Mouse (Mus musculus) midbrain, embryonic 10.5 days (tissue): ENCODE results near the gene Gm20479. TPM values are rescaled to one million over a fixed set of nuclear protein-coding genes. Genes with fewer than 3 reads are reported as not detected.

ENCODE experiments used
- DNase-seq: peaks from one replicate; pipeline ENCODE4 v3.0.0-alpha.2; 2017; ENCODE audit warnings: low spot score
- H3K27ac ChIP-seq: fragments of 300-500 bp; sonication (generic); replicated peaks from 2 replicates; pipeline ENCODE4 v1.5.1; 2016; ENCODE audit warnings: mild to moderate bottlenecking
- H3K27me3 ChIP-seq: fragments of 300-500 bp; sonication (generic); 2 replicates; pipeline ENCODE4 v1.6.1; 2016; ENCODE audit warnings: low read depth, mild to moderate bottlenecking; ENCODE audit not compliant: poor library complexity, severe bottlenecking
- H3K36me3 ChIP-seq: fragments of 300-500 bp; sonication (generic); 2 replicates; pipeline ENCODE4 v1.6.1; 2016; ENCODE audit warnings: mild to moderate bottlenecking, moderate library complexity
- H3K4me1 ChIP-seq: fragments of 300-500 bp; sonication (generic); 2 replicates; pipeline ENCODE4 v1.6.1; 2016
- H3K4me3 ChIP-seq: fragments of 300-500 bp; sonication (generic); 2 replicates; pipeline ENCODE4 v1.5.1; 2016; ENCODE audit warnings: mild to moderate bottlenecking, moderate library complexity
- H3K9me3 ChIP-seq: fragments of 300-500 bp; sonication (generic); replicated peaks from 2 replicates; pipeline ENCODE4 v1.6.1; 2016; ENCODE audit warnings: mild to moderate bottlenecking
- WGBS: fragments of 180-500 bp; shearing (Covaris S2); methylation state at CpG from one replicate; pipeline ENCODE4 v1.1.7; 2016; 5-methylcytosine and 5-hydroxymethylcytosine counted together
- polyA plus RNA-seq: library from polyadenylated mRNA; unstranded; fragments of >200 nt; fragmentation: Nextera tagmentation; extraction: Ambion mirVana; gene quantifications from 2 replicates; pipeline ENCODE4 v1.2.1, GENCODE M21; 2016

The Gm20479 gene
- polyA plus RNA-seq, 1 experiment from 2014 or later: 0.48 TPM

DNA sequence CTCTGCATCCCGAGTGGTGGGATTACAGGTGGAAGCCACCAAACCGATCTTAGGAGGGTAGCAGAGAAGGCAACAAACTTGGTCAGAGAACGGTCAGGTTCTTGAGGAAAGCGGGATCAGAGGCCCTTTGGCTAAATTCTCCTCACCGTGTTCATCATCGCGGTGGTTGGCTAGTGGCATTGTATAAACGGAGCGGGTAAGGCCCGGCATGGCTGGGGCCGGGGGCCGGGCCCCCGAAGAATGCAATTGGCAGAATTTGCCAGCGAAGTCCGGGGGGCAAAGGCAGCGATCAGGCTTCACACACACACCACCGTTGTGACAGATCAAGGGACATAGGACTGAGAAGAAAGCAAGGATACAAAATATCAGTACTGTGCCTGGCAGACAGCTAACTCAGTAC lies 27.2 kb downstream of the Gm20479 start:
- WGBS: 24% methylated on average over 17 of the region's 17 CpGs

DNA sequence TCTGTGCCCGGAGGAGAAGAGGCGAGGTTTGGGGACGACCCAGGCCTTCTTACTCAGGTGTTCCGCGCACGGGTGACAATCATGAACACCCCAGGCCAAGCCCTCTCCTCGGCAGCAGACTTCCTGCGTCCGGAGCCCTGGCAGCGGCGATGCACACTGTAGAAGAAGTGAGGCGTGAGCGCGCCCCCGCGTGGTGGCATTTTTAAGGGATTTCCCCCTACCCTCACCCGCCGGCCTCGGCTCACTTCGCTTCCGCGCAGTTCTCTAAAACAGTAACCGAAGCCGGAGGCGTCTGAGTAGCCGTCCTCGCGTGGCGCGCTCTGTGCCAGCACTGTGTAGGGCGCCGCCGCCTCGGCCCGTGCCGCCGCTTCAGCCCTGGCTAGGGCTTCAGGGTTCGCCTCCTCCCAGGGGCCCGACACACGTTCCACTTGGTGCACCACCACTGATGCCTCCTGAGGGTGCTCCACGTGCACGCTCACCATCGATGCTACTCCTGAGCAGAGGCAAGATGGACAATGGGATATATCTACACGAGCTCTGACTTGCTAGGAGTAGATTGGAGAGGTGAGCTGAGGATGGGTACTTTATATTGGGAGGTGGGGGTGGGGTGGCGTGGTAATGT lies 27.8 kb downstream of the Gm20479 start:
- WGBS: 4% methylated on average over 45 of the region's 45 CpGs
- Histone ChIP-seq H3K9me3 (no peaks in the 10 kb centered on the region), H3K36me3 (no peaks in the 10 kb centered on the region), H3K27ac (no peak overlapping the region), H3K4me1 (peaks cover 72% of the 10 kb centered on the region), H3K4me3 (peak overlapping the region; percentile 45), H3K27me3 (peaks cover 100% of the 10 kb centered on the region)
- DNase-seq: peak; percentile 83

More for the DNA sequence above, 27.2 kb downstream of the Gm20479 start:
- H3K36me3 ChIP-seq: no peaks in the 10 kb centered on the region
- H3K4me1 ChIP-seq: peaks cover 75% of the 10 kb centered on the region
- H3K27me3 ChIP-seq: peaks cover 100% of the 10 kb centered on the region
- no peak overlapping the region for H3K27ac ChIP-seq
- H3K4me3 ChIP-seq: peak overlapping the region; percentile 45
- DNase-seq: no peak
- no peaks in the 10 kb centered on the region for H3K9me3 ChIP-seq

- DNase-seq: no peak
- Histone ChIP-seq H3K4me3 (no peak overlapping the region), H3K4me1 (peaks cover 64% of the 10 kb centered on the region), H3K27me3 (peaks cover 100% of the 10 kb centered on the region), H3K9me3 (no peaks in the 10 kb centered on the region), H3K27ac (no peak overlapping the region), H3K36me3 (no peaks in the 10 kb centered on the region)
- WGBS: 37% methylated on average over 16 of the region's 16 CpGs
Measured at GRCm38 (mm10) chr7:27328648-27329047, 28.6 kb downstream of the Gm20479 start.

DNA sequence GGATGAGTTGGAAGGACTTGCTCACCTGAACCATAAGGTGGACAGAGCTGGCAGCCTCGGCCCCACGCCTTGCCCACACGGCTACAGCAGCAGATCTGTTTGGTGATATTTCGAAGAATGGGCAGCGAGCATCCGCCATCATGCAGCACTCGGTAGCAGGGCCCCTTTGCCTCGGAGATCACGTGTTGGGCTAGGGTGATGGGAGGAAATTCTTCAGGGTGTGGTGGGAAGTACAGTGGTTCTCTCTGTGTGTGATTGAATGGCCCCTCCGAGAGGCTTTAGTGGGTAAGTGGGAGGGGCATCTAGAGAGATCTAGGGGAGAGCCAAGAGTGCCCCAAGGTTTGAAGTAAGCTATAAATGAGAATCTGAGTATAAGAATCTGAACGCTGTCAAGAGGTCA lies 29.1 kb downstream of the Gm20479 start:
- peaks cover 59% of the 10 kb centered on the region for H3K4me1 ChIP-seq
- 86% methylated on average over 11 of the region's 11 CpGs for WGBS
- H3K27me3 ChIP-seq: peaks cover 100% of the 10 kb centered on the region
- no peak for DNase-seq
- H3K4me3 ChIP-seq: no peak overlapping the region
- no peaks in the 10 kb centered on the region for H3K36me3 ChIP-seq
- no peak overlapping the region for H3K27ac ChIP-seq
- no peaks in the 10 kb centered on the region for H3K9me3 ChIP-seq

DNA sequence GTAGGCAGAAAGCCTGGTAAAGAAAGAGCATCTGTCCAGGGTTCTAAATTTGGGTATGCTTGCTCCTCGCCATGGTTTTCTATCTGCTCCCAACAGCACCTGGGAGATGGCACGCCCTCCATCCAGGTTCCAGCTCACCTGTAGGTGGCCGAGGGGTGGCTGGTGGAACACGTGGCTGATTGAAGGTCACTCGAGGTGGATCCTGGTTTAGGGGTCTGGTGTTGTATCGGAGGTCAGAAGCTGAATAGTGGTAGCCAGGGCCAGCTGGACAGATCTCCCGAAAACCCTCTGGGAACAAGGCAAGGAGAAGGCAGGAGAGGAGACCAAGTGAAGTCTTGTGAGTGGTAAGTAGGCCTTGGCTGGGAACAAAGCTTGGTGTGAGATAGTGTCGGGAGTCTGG lies 29.7 kb downstream of the Gm20479 start:
- WGBS: 90% methylated on average over 8 of the region's 8 CpGs
- DNase-seq: no peak
- Histone ChIP-seq H3K27me3 (peaks cover 100% of the 10 kb centered on the region), H3K4me3 (no peak overlapping the region), H3K27ac (no peak overlapping the region), H3K4me1 (peaks cover 55% of the 10 kb centered on the region), H3K9me3 (no peaks in the 10 kb centered on the region), H3K36me3 (no peaks in the 10 kb centered on the region)

GRCm38 (mm10) chr7:27326101-27326880 lies 30.9 kb downstream of the Gm20479 start:
- peak overlapping the region; percentile 30 for H3K27ac ChIP-seq
- H3K27me3 ChIP-seq: peaks cover 100% of the 10 kb centered on the region
- peak overlapping the region; percentile 49 for H3K4me3 ChIP-seq
- H3K36me3 ChIP-seq: no peaks in the 10 kb centered on the region
- 28% methylated on average over 34 of the region's 34 CpGs for WGBS
- no peak for DNase-seq
- H3K9me3 ChIP-seq: no peaks in the 10 kb centered on the region
- peaks cover 53% of the 10 kb centered on the region for H3K4me1 ChIP-seq

DNA sequence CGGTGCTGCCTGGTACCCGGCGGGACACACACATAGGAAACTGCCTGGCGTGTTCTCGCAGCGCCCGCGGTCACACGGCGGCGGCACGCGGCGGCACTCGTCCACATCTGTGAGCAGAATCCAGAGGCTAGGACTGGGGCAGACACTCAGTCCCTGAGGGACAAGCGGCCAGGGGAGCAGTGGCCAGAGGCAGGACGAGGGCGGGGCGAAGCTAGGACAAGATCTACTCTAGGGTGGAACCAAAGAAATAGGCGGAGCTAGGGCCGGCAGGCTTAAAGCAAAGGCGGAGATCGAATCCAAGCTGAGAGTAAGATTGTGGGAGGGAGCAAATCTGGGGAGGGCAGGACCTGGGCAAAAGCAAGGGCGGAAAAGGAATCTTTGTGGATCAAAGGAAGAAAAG lies 31.5 kb downstream of the Gm20479 start:
- no peaks in the 10 kb centered on the region for H3K36me3 ChIP-seq
- under 1% methylated on average over 24 of the region's 24 CpGs for WGBS
- peaks cover 47% of the 10 kb centered on the region for H3K4me1 ChIP-seq
- H3K9me3 ChIP-seq: no peaks in the 10 kb centered on the region
- peaks cover 98% of the 10 kb centered on the region for H3K27me3 ChIP-seq
- DNase-seq: peak; percentile 66
- H3K27ac ChIP-seq: peak overlapping the region; percentile 59
- H3K4me3 ChIP-seq: peak overlapping the region; percentile 49

- Histone ChIP-seq H3K27me3 (peaks cover 90% of the 10 kb centered on the region), H3K4me1 (peaks cover 40% of the 10 kb centered on the region), H3K27ac (no peak overlapping the region), H3K9me3 (no peaks in the 10 kb centered on the region), H3K4me3 (peak overlapping the region; percentile 49), H3K36me3 (no peaks in the 10 kb centered on the region)
- DNase-seq: no peak
- WGBS: 51% methylated on average over 18 of the region's 20 CpGs
Measured at GRCm38 (mm10) chr7:27324928-27325327, 32.3 kb downstream of the Gm20479 start.

DNA sequence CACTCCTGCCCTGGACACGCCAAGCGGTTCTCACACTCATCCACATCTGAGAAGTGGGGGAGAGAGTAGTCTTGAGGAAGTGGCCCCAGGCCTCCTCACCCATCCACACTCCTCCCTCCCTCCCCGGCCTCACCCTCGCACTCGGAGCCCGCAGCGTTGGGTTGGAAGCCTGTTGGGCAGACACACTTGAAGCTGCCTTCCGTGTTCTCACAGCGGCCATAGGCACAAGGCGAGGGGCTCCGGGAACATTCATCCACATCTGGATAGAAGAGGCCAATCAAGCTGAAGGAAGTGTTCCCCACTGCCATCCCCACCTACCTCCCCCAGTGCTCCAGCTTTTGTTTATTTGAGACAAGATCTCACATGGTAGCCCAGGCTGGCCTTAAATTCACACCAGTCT lies 33.1 kb downstream of the Gm20479 start:
- no peak overlapping the region for H3K4me3 ChIP-seq
- no peak for DNase-seq
- no peaks in the 10 kb centered on the region for H3K36me3 ChIP-seq
- 96% methylated on average over 11 of the region's 11 CpGs for WGBS
- H3K9me3 ChIP-seq: no peaks in the 10 kb centered on the region
- H3K4me1 ChIP-seq: peaks cover 32% of the 10 kb centered on the region
- peaks cover 83% of the 10 kb centered on the region for H3K27me3 ChIP-seq
- H3K27ac ChIP-seq: no peak overlapping the region

DNA sequence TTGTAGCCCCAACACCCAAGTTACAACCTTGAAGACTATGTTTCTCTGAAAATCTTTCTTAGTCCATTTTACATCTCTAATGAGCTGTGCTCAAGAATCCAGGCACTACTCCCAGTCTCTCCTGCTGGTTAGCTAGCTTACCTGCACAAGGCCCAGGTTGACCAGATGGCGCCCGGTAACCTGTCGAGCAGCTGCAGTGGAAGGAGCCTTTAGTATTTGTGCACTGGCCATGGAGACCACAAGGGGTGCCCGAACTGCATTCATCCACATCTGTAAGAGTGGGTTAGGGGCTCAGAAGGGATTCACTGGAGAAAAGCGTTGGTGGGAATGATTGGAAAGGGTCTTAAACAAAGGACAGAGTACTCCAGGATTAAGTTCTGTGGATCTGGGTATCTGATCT lies 34.2 kb downstream of the Gm20479 start:
- Histone ChIP-seq H3K9me3 (no peaks in the 10 kb centered on the region), H3K4me1 (peaks cover 28% of the 10 kb centered on the region), H3K27ac (no peak overlapping the region), H3K36me3 (no peaks in the 10 kb centered on the region), H3K27me3 (peaks cover 71% of the 10 kb centered on the region), H3K4me3 (no peak overlapping the region)
- DNase-seq: no peak
- 89% methylated on average over 5 of the region's 5 CpGs for WGBS

GRCm38 (mm10) chr7:27322291-27322690 lies 34.9 kb downstream of the Gm20479 start:
- Histone ChIP-seq H3K27ac (no peak overlapping the region), H3K36me3 (no peaks in the 10 kb centered on the region), H3K27me3 (peaks cover 64% of the 10 kb centered on the region), H3K9me3 (no peaks in the 10 kb centered on the region), H3K4me3 (no peak overlapping the region), H3K4me1 (peaks cover 33% of the 10 kb centered on the region)
- 11% methylated on average over 13 of the region's 13 CpGs for WGBS
- DNase-seq: no peak

DNA sequence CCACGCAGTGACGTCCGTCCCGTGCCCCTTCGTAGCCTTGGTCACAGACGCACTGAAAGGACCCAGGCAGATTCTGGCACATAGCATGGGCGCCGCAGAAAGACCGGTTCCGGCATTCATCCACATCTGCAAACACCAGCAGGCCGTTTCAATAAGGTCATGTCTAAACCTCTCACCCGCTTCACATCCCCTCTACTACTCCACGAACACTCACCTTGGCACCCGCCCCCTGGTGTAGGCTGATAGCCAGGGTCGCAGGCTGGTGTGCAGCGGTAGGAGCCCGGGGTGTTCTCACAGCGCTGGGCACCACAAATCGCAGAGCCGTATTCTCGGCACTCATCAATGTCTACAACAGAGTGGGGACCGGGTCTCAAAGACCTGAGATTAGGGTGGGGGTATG lies 37.8 kb downstream of the Gm20479 start:
- WGBS: 91% methylated on average over 22 of the region's 22 CpGs
- Histone ChIP-seq H3K27ac (no peak overlapping the region), H3K36me3 (no peaks in the 10 kb centered on the region), H3K27me3 (peaks cover 35% of the 10 kb centered on the region), H3K4me3 (no peak overlapping the region), H3K9me3 (peaks cover 4% of the 10 kb centered on the region), H3K4me1 (peaks cover 23% of the 10 kb centered on the region)
- no peak for DNase-seq

- peak; percentile 43 for DNase-seq
- Histone ChIP-seq H3K27ac (no peak overlapping the region), H3K9me3 (peaks cover 20% of the 10 kb centered on the region), H3K4me1 (peaks cover 16% of the 10 kb centered on the region; the same call in 1 of the 2 replicates), H3K36me3 (peaks cover 9% of the 10 kb centered on the region), H3K4me3 (no peak overlapping the region), H3K27me3 (peaks cover 12% of the 10 kb centered on the region)
- WGBS: 39% methylated on average over 7 of the region's 7 CpGs
Measured at GRCm38 (mm10) chr7:27315958-27316357, 41.3 kb downstream of the Gm20479 start.
